Mouse (Mus musculus) embryo, embryonic 10 days (tissue): ENCODE measurements at regions not wholly inside any gene's neighbourhood (a gene's known extent, or its start where the extent isn't known, plus 50 kb on each side); places are given as distances from the start of the nearest gene placed in this dataset.

Experiments
- DNase-seq: peaks from one replicate; pipeline ENCODE4 v3.0.0-alpha.2; 2015; ENCODE audit warnings: low spot score

DNA sequence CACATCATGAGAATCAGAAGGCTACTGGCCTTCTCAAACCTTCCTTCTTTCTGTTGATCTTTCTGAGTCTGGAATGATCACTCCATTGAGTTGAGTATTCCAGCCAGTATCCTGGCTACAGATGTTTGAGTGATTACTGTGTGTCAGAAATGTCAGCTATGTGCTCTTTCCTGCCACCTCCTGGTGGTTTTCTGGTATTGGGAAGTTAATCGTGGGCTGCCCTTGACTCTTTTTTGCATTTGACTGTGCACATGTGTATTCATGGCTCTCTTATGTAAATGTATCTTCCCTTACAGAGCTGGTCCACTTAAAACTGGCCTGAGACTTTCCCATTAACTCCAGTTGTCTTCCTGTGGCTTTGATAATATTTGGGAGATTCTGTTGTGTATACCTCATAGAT is 86.6 kb upstream of the Vmn1r26 start:
- peak; percentile 4 for DNase-seq
